In the genomic region with DNA sequence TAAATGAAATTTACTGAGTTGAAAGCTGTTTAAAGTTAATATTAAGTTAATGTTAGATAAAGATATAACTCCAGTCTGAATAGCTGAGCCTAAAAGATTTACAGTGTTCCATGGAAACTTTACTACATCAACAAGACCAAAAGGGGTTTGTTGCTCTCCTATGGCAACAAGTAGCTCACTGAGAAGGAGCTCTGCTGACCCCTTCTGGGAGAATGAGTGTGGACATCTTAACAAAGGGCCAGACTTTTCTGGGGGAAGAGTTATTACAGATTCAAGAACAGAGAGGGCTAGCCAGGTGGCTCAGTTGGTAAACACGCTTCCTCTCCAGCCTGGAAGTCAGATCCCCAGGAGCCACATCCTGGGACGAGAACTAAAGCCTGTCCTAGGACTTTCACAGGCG, we compare ENCODE assay signal across 8 mouse cellular contexts. TPM values are rescaled to one million over a fixed set of nuclear protein-coding genes. Genes with fewer than 3 reads are reported as not detected.
A peak's percentile ranks its signal among the peaks of the same experiment; 100 is the strongest.
DNase-seq lines count a peak whose midpoint lies in the region; ATAC-seq and TF ChIP-seq lines count a peak whose summit lies in the region.

No protein-coding gene starts in this region.

- no peak for TF ChIP-seq POLR2A in spleen, adult 2 months (IDR thresholded peaks at IDR 0.05; ENCODE audit: low read depth, low read length)

- no peaks in the 10 kb centered on the region for H3K9me3 ChIP-seq in forebrain, embryonic 13.5 days (replicated peaks)

- H3K9ac ChIP-seq in forebrain, embryonic 13.5 days, result no peak overlapping the region

- no peaks in the 10 kb centered on the region for H3K36me3 ChIP-seq in spleen, adult 2 months (ENCODE audit: control insufficient read depth, insufficient read depth, low read length)
- no peaks in the 10 kb centered on the region for H3K36me3 ChIP-seq in forebrain, embryonic 13.5 days (ENCODE audit: poor library complexity, severe bottlenecking)

- intact Hi-C loops in heart, postnatal 25 days (cut with DNase I), result loop anchor here (2.0 to 10.0 kb wide), 5 partner anchors 52 to 900 kb away; partner anchors contain the start of gene Otud4

- no peak overlapping the region for H3K4me2 ChIP-seq in forebrain, embryonic 13.5 days

- ATAC-seq in forebrain, embryonic 13.5 days, result peak; percentile 59

- H3K27me3 ChIP-seq in spleen, adult 2 months (ENCODE audit: control insufficient read depth, insufficient read depth, low read length), result no peaks in the 10 kb centered on the region
- no peaks in the 10 kb centered on the region for H3K27me3 ChIP-seq in forebrain, embryonic 13.5 days

- WGBS in spleen, adult 2 months, result 35% methylated on average over 3 of the region's 3 CpGs
- WGBS in forebrain, embryonic 13.5 days, result 41% methylated on average over 3 of the region's 3 CpGs

- H3K4me1 ChIP-seq in spleen, adult 2 months (ENCODE audit: control insufficient read depth, insufficient read depth, insufficient read length), result no peaks in the 10 kb centered on the region
- no peaks in the 10 kb centered on the region for H3K4me1 ChIP-seq in forebrain, embryonic 13.5 days

- peak; percentile 12 to 20 for DNase-seq in spleen, adult 2 months (ENCODE audit: low read depth in 1 of 2, low spot score in 2 of 2)
- no peak for DNase-seq in spleen, adult 12 weeks (ENCODE audit: low spot score)
- peak; percentile 78 for DNase-seq in brain, adult 2 months (ENCODE audit: low read depth, low spot score)
- DNase-seq in heart, postnatal 25 days (ENCODE audit: low spot score), result peak; percentile 15
- DNase-seq in layer of hippocampus, adult 9-11 months, result peak; percentile 49
- peak; percentile 77 for DNase-seq in mesoderm, embryonic 11.5 days (ENCODE audit: low read depth, low spot score)
- peak; percentile 43 for DNase-seq in telencephalon, adult 2 months (ENCODE audit: low read depth, low spot score)

- 0 out of 2 replicates have a peak, but pooled peaks have one; percentile 31 for TF ChIP-seq CTCF in spleen, adult 2 months (IDR thresholded peaks at IDR 0.05; ENCODE audit: extremely low read depth, insufficient read depth, insufficient read length, insufficient replicate concordance)

- H3K4me3 ChIP-seq in spleen, adult 2 months (ENCODE audit: extremely low read depth, insufficient read depth, insufficient read length), result no peak overlapping the region
- H3K4me3 ChIP-seq in forebrain, embryonic 13.5 days, result no peak overlapping the region

- no peak overlapping the region for H3K27ac ChIP-seq in spleen, adult 2 months (ENCODE audit: insufficient read depth, low read length)
- no peak overlapping the region for H3K27ac ChIP-seq in forebrain, embryonic 13.5 days

RNA-seq across cellular contexts. Expression of gene Otud4, which starts 54.5 kb away (rescaled TPM):
- polyA plus RNA-seq in spleen, adult 2 months (2012; rRNA removed), result 20.9 and 27.0 TPM in 2 replicates
- 12.3 and 14.8 TPM in 2 replicates for polyA plus RNA-seq in forebrain, embryonic 13.5 days (2015; fragmentation: Nextera tagmentation; extraction: Ambion mirVana)
- total RNA-seq in heart, postnatal 25 days (2021), result 10 to 100 TPM; 39.7 to 52.2 TPM
